8 mouse cellular contexts compared by ENCODE assay signal in genomic region chr5:64075506-64075905, GRCm38 (mm10). TPM values are rescaled to one million over a fixed set of nuclear protein-coding genes. Genes with fewer than 3 reads are reported as not detected.
DNase-seq lines count a peak whose midpoint lies in the region; ATAC-seq and TF ChIP-seq lines count a peak whose summit lies in the region.

No protein-coding gene starts in this region.

- H3K9me3 ChIP-seq in hindbrain, embryonic 11.5 days (ENCODE audit: control insufficient read depth, low read length), result no peaks in the 10 kb centered on the region
- H3K9me3 ChIP-seq in neural tube, embryonic 15.5 days (replicated peaks), result no peaks in the 10 kb centered on the region

- DNase-seq in gastrocnemius, adult 2 months, result no peak
- DNase-seq in gastrocnemius, postnatal 25 days, result no peak
- DNase-seq in right cerebral cortex, adult 2 months (ENCODE audit: low spot score in 2 of 2), result peak; percentile 44 to 51
- DNase-seq in right cerebral cortex, adult 18-20 months, result no peak
- DNase-seq in thymus, postnatal 0 days (ENCODE audit: low spot score), result peak; percentile 22
- DNase-seq in hindbrain, embryonic 11.5 days (ENCODE audit: low spot score), result no peak

- H3K9ac ChIP-seq in hindbrain, embryonic 11.5 days (ENCODE audit: low read depth, low read length), result no peak overlapping the region
- no peak overlapping the region for H3K9ac ChIP-seq in neural tube, embryonic 15.5 days (replicated peaks)

- peak; percentile 48 for TF ChIP-seq CTCF in gastrocnemius, adult 2 months (IDR thresholded peaks at IDR 0.05)

- intact Hi-C loops in gastrocnemius, adult 2 months (cut with DNase I), result no loop called here

- peak; percentile 76 for ATAC-seq in common myeloid progenitor, adult 5-6 weeks (replicated peaks; ENCODE audit: low read depth, poor library complexity, severe bottlenecking)
- ATAC-seq in hindbrain, embryonic 11.5 days (ENCODE audit: low FRiP score), result no peak
- ATAC-seq in neural tube, embryonic 15.5 days (ENCODE audit: low FRiP score), result no peak

- no peaks in the 10 kb centered on the region for H3K27me3 ChIP-seq in hindbrain, embryonic 11.5 days (ENCODE audit: control insufficient read depth, insufficient read depth, low read length)
- no peaks in the 10 kb centered on the region for H3K27me3 ChIP-seq in neural tube, embryonic 15.5 days (replicated peaks)

- H3K36me3 ChIP-seq in hindbrain, embryonic 11.5 days (ENCODE audit: control insufficient read depth, insufficient read depth, low read length), result no peaks in the 10 kb centered on the region
- H3K36me3 ChIP-seq in neural tube, embryonic 15.5 days, result no peaks in the 10 kb centered on the region

- no peak overlapping the region for H3K27ac ChIP-seq in gastrocnemius, adult 2 months
- H3K27ac ChIP-seq in hindbrain, embryonic 11.5 days (ENCODE audit: low read depth, low read length), result no peak overlapping the region
- no peak overlapping the region for H3K27ac ChIP-seq in neural tube, embryonic 15.5 days (replicated peaks)

- no peaks in the 10 kb centered on the region for H3K4me1 ChIP-seq in hindbrain, embryonic 11.5 days (replicated peaks; ENCODE audit: control insufficient read depth, insufficient read depth, low read length)
- no peaks in the 10 kb centered on the region for H3K4me1 ChIP-seq in neural tube, embryonic 15.5 days

- no peak overlapping the region for H3K4me3 ChIP-seq in gastrocnemius, adult 2 months
- no peak overlapping the region for H3K4me3 ChIP-seq in hindbrain, embryonic 11.5 days (ENCODE audit: low read depth, low read length)
- H3K4me3 ChIP-seq in neural tube, embryonic 15.5 days (replicated peaks), result no peak overlapping the region

- WGBS in hindbrain, embryonic 11.5 days, result 47% methylated on average over 3 of the region's 3 CpGs
- 50% methylated on average over 3 of the region's 3 CpGs for WGBS in neural tube, embryonic 15.5 days

- H3K4me2 ChIP-seq in hindbrain, embryonic 11.5 days (replicated peaks; ENCODE audit: low read depth, low read length), result no peak overlapping the region
- H3K4me2 ChIP-seq in neural tube, embryonic 15.5 days, result no peak overlapping the region

RNA-seq across cellular contexts. Expression of gene Pgm2, which starts 17.2 kb away (rescaled TPM):
- 1 to 10 TPM; 1.8 to 2.9 TPM for total RNA-seq in gastrocnemius, adult 2 months (2021)
- total RNA-seq in gastrocnemius, postnatal 25 days (2021), result 1 to 10 TPM; 2.8 TPM
- 39.5 and 40.6 TPM in 2 replicates for total RNA-seq in common myeloid progenitor, adult 5-6 weeks (2017)
- polyA plus RNA-seq in thymus, postnatal 0 days (2015; fragmentation: Nextera tagmentation; extraction: Ambion mirVana), result 18.2 and 18.9 TPM in 2 replicates
- 27.8 and 28.2 TPM in 2 replicates for polyA plus RNA-seq in hindbrain, embryonic 11.5 days (2014; fragmentation: Nextera tagmentation; extraction: Ambion mirVana)
- 19.3 and 21.9 TPM in 2 replicates for polyA plus RNA-seq in neural tube, embryonic 15.5 days (2015; fragmentation: Nextera tagmentation; extraction: Ambion mirVana)

Comparison
In these comparisons a context has a peak if more than half of its experiments do, and no peak if none do; other contexts are left out.
1. DNase-seq: peak in right cerebral cortex, adult 2 months (2 of 2) and thymus, postnatal 0 days (single experiment); none in gastrocnemius, adult 2 months (single experiment), gastrocnemius, postnatal 25 days (single experiment), right cerebral cortex, adult 18-20 months (single experiment) and hindbrain, embryonic 11.5 days (single experiment).
2. RNA of gene Pgm2, which starts 17.2 kb away (total RNA-seq): 39.5 to 40.6 TPM in common myeloid progenitor, adult 5-6 weeks; 1.8 to 2.9 TPM in gastrocnemius, adult 2 months and 2.8 TPM in gastrocnemius, postnatal 25 days; every median in the first group is over 10 times any median in the second.